Mouse (Mus musculus) megakaryocyte, embryonic 14.5 days (primary cell): ENCODE results near the gene Cacnb1.

Experiments
- FLI1 ChIP-seq: IDR thresholded peaks from 2 replicates; pipeline ENCODE4 v1.6.1; 2012; ENCODE audit warnings: low read length, inconsistent platforms, mixed read lengths
- GATA1 ChIP-seq: IDR thresholded peaks from 3 replicates; pipeline ENCODE4 v1.6.1; 2012; ENCODE audit warnings: mixed read lengths, low read length, inconsistent platforms, borderline replicate concordance

GRCm38 (mm10) chr11:98024516-98024915, 1.7 kb upstream of the Cacnb1 start:
- no peak for TF ChIP-seq GATA1
- TF ChIP-seq FLI1 = no peak
